In genomic region chr6:83122961-83123360, GRCm38 (mm10) we compare ENCODE assay signal across 9 mouse cellular contexts. TPM values are rescaled to one million over a fixed set of nuclear protein-coding genes. Genes with fewer than 3 reads are reported as not detected.
A peak's percentile ranks its signal among the peaks of the same experiment; 100 is the strongest.
DNase-seq lines count a peak whose midpoint lies in the region; ATAC-seq lines count a peak whose summit lies in the region.
"Had no signal": no experiment of that assay in that cellular context is flagged by ENCODE, and none has a peak within 500 bp of the region (broad histone marks: within the 10 kb centered on the region; RNA-seq: fewer than 3 reads in every experiment).

No protein-coding gene starts in this region.

- H3K27me3 ChIP-seq in erythroblast, embryonic 14.5 days (ENCODE audit: control insufficient read depth), result no peaks in the 10 kb centered on the region
- no peaks in the 10 kb centered on the region for H3K27me3 ChIP-seq in lung, embryonic 15.5 days
- H3K27me3 ChIP-seq in limb, embryonic 10.5 days (ENCODE audit: low read depth, poor library complexity, severe bottlenecking), result no peaks in the 10 kb centered on the region

- WGBS in lung, embryonic 15.5 days, result 79% methylated on average over 5 of the region's 5 CpGs
- WGBS in limb, embryonic 10.5 days, result 86% methylated on average over 5 of the region's 5 CpGs

- peak overlapping the region; percentile 86 for H3K4me3 ChIP-seq in erythroblast, embryonic 14.5 days (replicated peaks)
- peak overlapping the region; percentile 73 for H3K4me3 ChIP-seq in lung, embryonic 15.5 days
- H3K4me3 ChIP-seq in limb, embryonic 10.5 days, result peak overlapping the region; percentile 71

- H3K4me1 ChIP-seq in erythroblast, embryonic 14.5 days (ENCODE audit: control insufficient read depth), result peaks cover 74% of the 10 kb centered on the region
- H3K4me1 ChIP-seq in lung, embryonic 15.5 days, result peaks cover 44% of the 10 kb centered on the region
- H3K4me1 ChIP-seq in limb, embryonic 10.5 days, result peaks cover 50% of the 10 kb centered on the region

- H3K9me3 ChIP-seq in erythroblast, embryonic 14.5 days (ENCODE audit: control insufficient read depth, low read length), result no peaks in the 10 kb centered on the region
- H3K9me3 ChIP-seq in lung, embryonic 15.5 days, result no peaks in the 10 kb centered on the region
- H3K9me3 ChIP-seq in limb, embryonic 10.5 days (replicated peaks), result no peaks in the 10 kb centered on the region

- no peak for ATAC-seq in erythroblast, adult 5-6 weeks (replicated peaks; ENCODE audit: low FRiP score, poor library complexity, severe bottlenecking)
- no peak for ATAC-seq in lung, embryonic 15.5 days (ENCODE audit: borderline replicate concordance, extremely low read depth, low FRiP score, low TSS enrichment)

- H3K4me2 ChIP-seq in lung, embryonic 15.5 days, result peak overlapping the region; percentile 97

- no peak for DNase-seq in lung, postnatal 25 days (ENCODE audit: low spot score)
- DNase-seq in limb, embryonic 10.5 days (ENCODE audit: low spot score), result no peak
- DNase-seq in naive thymus-derived CD4-positive, alpha-beta T cell, adult 2 months (ENCODE audit: low read depth), result peak; percentile 9
- DNase-seq in gastrocnemius, postnatal 25 days, result no peak
- no peak for DNase-seq in adrenal gland, postnatal 4 days (ENCODE audit: low spot score in 2 of 2)
- DNase-seq: kidney, adult 9 months had no signal

- H3K36me3 ChIP-seq in erythroblast, embryonic 14.5 days (ENCODE audit: control insufficient read depth), result peaks cover 39% of the 10 kb centered on the region
- H3K36me3 ChIP-seq in lung, embryonic 15.5 days, result peaks cover 18% of the 10 kb centered on the region
- peaks cover 26% of the 10 kb centered on the region for H3K36me3 ChIP-seq in limb, embryonic 10.5 days

- H3K27ac ChIP-seq in lung, embryonic 15.5 days, result no peak overlapping the region
- peak overlapping the region; percentile 99 for H3K27ac ChIP-seq in limb, embryonic 10.5 days

- H3K9ac ChIP-seq in lung, embryonic 15.5 days, result 0 out of 2 replicates have a peak overlapping the region, but pooled peaks have one; percentile 8

RNA-seq across cellular contexts. Expression of gene Wbp1, which starts 1.6 kb away (rescaled TPM):
- 16.2 and 18.3 TPM in 2 replicates for polyA plus RNA-seq in erythroblast, embryonic 14.5 days (2012)
- 7.1 and 18.8 TPM in 2 replicates for total RNA-seq in erythroblast, adult 5-6 weeks (2015; ENCODE audit: low replicate concordance)
- total RNA-seq in erythroblast, adult 5-6 weeks (2017; ENCODE audit: low replicate concordance), result 18.3 and 42.2 TPM in 2 replicates
- 119 and 120 TPM in 2 replicates for polyA plus RNA-seq in lung, embryonic 15.5 days (2015; fragmentation: Nextera tagmentation; extraction: Ambion mirVana)
- polyA plus RNA-seq in limb, embryonic 10.5 days (2016; fragmentation: Nextera tagmentation; extraction: Ambion mirVana), result 136 and 188 TPM in 2 replicates
- 10 to 100 TPM; 37.8 to 38.2 TPM for total RNA-seq in gastrocnemius, postnatal 25 days (2021)
- total RNA-seq in adrenal gland, postnatal 4 days (2021), result 10 to 100 TPM; 84.5 to 86.4 TPM

RNA-seq across cellular contexts. Expression of gene Ino80b, which starts 2.3 kb away (rescaled TPM):
- 26.4 TPM in 2 replicates for polyA plus RNA-seq in erythroblast, embryonic 14.5 days (2012)
- total RNA-seq in erythroblast, adult 5-6 weeks (2015; ENCODE audit: low replicate concordance), result 0.77 and 5.2 TPM in 2 replicates
- total RNA-seq in erythroblast, adult 5-6 weeks (2017; ENCODE audit: low replicate concordance), result 19.2 and 25.0 TPM in 2 replicates
- 13.5 and 15.2 TPM in 2 replicates for polyA plus RNA-seq in lung, embryonic 15.5 days (2015; fragmentation: Nextera tagmentation; extraction: Ambion mirVana)
- 17.4 and 17.8 TPM in 2 replicates for polyA plus RNA-seq in limb, embryonic 10.5 days (2016; fragmentation: Nextera tagmentation; extraction: Ambion mirVana)
- total RNA-seq in gastrocnemius, postnatal 25 days (2021), result 10 to 100 TPM in 1 of 2 experiments, 1 to 10 TPM in 1; 4.8 to 14.0 TPM
- total RNA-seq in adrenal gland, postnatal 4 days (2021), result 10 to 100 TPM; 29.0 to 31.7 TPM

RNA-seq across cellular contexts. Expression of gene Mogs, which starts 7.7 kb away (rescaled TPM):
- polyA plus RNA-seq in erythroblast, embryonic 14.5 days (2012), result 3.9 and 4.2 TPM in 2 replicates
- 5.8 and 11.3 TPM in 2 replicates for total RNA-seq in erythroblast, adult 5-6 weeks (2015; ENCODE audit: low replicate concordance)
- total RNA-seq in erythroblast, adult 5-6 weeks (2017; ENCODE audit: low replicate concordance), result 13.8 and 18.5 TPM in 2 replicates
- 54.5 and 54.8 TPM in 2 replicates for polyA plus RNA-seq in lung, embryonic 15.5 days (2015; fragmentation: Nextera tagmentation; extraction: Ambion mirVana)
- 45.3 and 53.8 TPM in 2 replicates for polyA plus RNA-seq in limb, embryonic 10.5 days (2016; fragmentation: Nextera tagmentation; extraction: Ambion mirVana)
- 1 to 10 TPM; 6.5 to 8.1 TPM for total RNA-seq in gastrocnemius, postnatal 25 days (2021)
- 10 to 100 TPM; 60.1 to 64.3 TPM for total RNA-seq in adrenal gland, postnatal 4 days (2021)

RNA-seq across cellular contexts. Expression of gene Rtkn, which starts 12.3 kb away (rescaled TPM):
- polyA plus RNA-seq in erythroblast, embryonic 14.5 days (2012), result 0.26 and 0.39 TPM in 2 replicates
- total RNA-seq in erythroblast, adult 5-6 weeks (2015; ENCODE audit: low replicate concordance), result 0.63 TPM in 1 of 2 replicates, not detected in the other
- total RNA-seq in erythroblast, adult 5-6 weeks (2017; ENCODE audit: low replicate concordance), result not detected in 2 replicates
- 35.3 and 39.9 TPM in 2 replicates for polyA plus RNA-seq in lung, embryonic 15.5 days (2015; fragmentation: Nextera tagmentation; extraction: Ambion mirVana)
- polyA plus RNA-seq in limb, embryonic 10.5 days (2016; fragmentation: Nextera tagmentation; extraction: Ambion mirVana), result 34.2 and 51.8 TPM in 2 replicates
- total RNA-seq in gastrocnemius, postnatal 25 days (2021), result 10 to 100 TPM in 1 of 2 experiments, 1 to 10 TPM in 1; 7.9 to 14.4 TPM
- 10 to 100 TPM; 36.8 to 40.3 TPM for total RNA-seq in adrenal gland, postnatal 4 days (2021)

RNA-seq across cellular contexts. Expression of gene Mrpl53, which starts 14.1 kb away (rescaled TPM):
- polyA plus RNA-seq in erythroblast, embryonic 14.5 days (2012), result 12.3 and 12.8 TPM in 2 replicates
- total RNA-seq in erythroblast, adult 5-6 weeks (2015; ENCODE audit: low replicate concordance), result 21.7 and 33.9 TPM in 2 replicates
- 6.6 and 14.8 TPM in 2 replicates for total RNA-seq in erythroblast, adult 5-6 weeks (2017; ENCODE audit: low replicate concordance)
- 128 and 145 TPM in 2 replicates for polyA plus RNA-seq in lung, embryonic 15.5 days (2015; fragmentation: Nextera tagmentation; extraction: Ambion mirVana)
- polyA plus RNA-seq in limb, embryonic 10.5 days (2016; fragmentation: Nextera tagmentation; extraction: Ambion mirVana), result 150 and 163 TPM in 2 replicates
- 100 to 1,000 TPM; 109 to 113 TPM for total RNA-seq in gastrocnemius, postnatal 25 days (2021)
- 10 to 100 TPM; 77.6 to 82.6 TPM for total RNA-seq in adrenal gland, postnatal 4 days (2021)
